Mouse (Mus musculus): ENCODE results near the gene Kcnk12. TPM values are rescaled to one million over a fixed set of nuclear protein-coding genes. Genes with fewer than 3 reads are reported as not detected.

Kcnk12 gene
- polyA plus RNA-seq, 1 experiment from 2014 or later: not detected

- ATAC-seq (replicated peaks; ENCODE audit: low FRiP score, low TSS enrichment, low read depth) (no peak), DNase-seq (ENCODE audit: low spot score) (no peak)
- Histone ChIP-seq H3K4me1 (replicated peaks; ENCODE audit: control insufficient read depth, insufficient read depth, low read length) (no peaks in the 10 kb centered on the region), H3K9ac (ENCODE audit: low read length) (no peak overlapping the region), H3K27me3 (replicated peaks; ENCODE audit: control insufficient read depth, insufficient read depth, low read length) (no peaks in the 10 kb centered on the region), H3K36me3 (ENCODE audit: control insufficient read depth, insufficient read depth, low read length) (peaks cover 48% of the 10 kb centered on the region), H3K4me3 (ENCODE audit: low read depth, low read length) (no peak overlapping the region), H3K9me3 (ENCODE audit: control insufficient read depth, low read length) (no peaks in the 10 kb centered on the region), H3K27ac (ENCODE audit: low read depth) (no peak overlapping the region), H3K4me2 (ENCODE audit: low read length) (no peak overlapping the region)
- WGBS: 80% methylated on average over 8 of the region's 8 CpGs
Observed at GRCm38 (mm10) chr17:87700101-87700500, 97.7 kb downstream of the Kcnk12 start.

GRCm38 (mm10) chr17:87698996-87699765 is 98.6 kb downstream of the Kcnk12 start:
- no peak for ATAC-seq (replicated peaks; ENCODE audit: low FRiP score, low TSS enrichment, low read depth)

GRCm38 (mm10) chr17:87696814-87697213 is 101.0 kb downstream of the Kcnk12 start:
- DNase-seq (ENCODE audit: low spot score): no peak
- no peak for ATAC-seq (replicated peaks; ENCODE audit: low FRiP score, low TSS enrichment, low read depth)
- peaks cover 59% of the 10 kb centered on the region for H3K36me3 ChIP-seq (ENCODE audit: control insufficient read depth, insufficient read depth, low read length)
- no peak overlapping the region for H3K9ac ChIP-seq (ENCODE audit: low read length)
- no peak overlapping the region for H3K4me2 ChIP-seq (ENCODE audit: low read length)
- H3K27me3 ChIP-seq (replicated peaks; ENCODE audit: control insufficient read depth, insufficient read depth, low read length): no peaks in the 10 kb centered on the region
- 89% methylated on average over 6 of the region's 6 CpGs for WGBS
- no peaks in the 10 kb centered on the region for H3K9me3 ChIP-seq (ENCODE audit: control insufficient read depth, low read length)
- no peaks in the 10 kb centered on the region for H3K4me1 ChIP-seq (replicated peaks; ENCODE audit: control insufficient read depth, insufficient read depth, low read length)
- H3K4me3 ChIP-seq (ENCODE audit: low read depth, low read length): no peak overlapping the region
- no peak overlapping the region for H3K27ac ChIP-seq (ENCODE audit: low read depth)

More at GRCm38 (mm10) chr17:87698996-87699765, 98.6 kb downstream of the Kcnk12 start:
- DNase-seq (ENCODE audit: low spot score): no peak
- Histone ChIP-seq H3K27me3 (replicated peaks; ENCODE audit: control insufficient read depth, insufficient read depth, low read length) (no peaks in the 10 kb centered on the region), H3K9ac (ENCODE audit: low read length) (no peak overlapping the region), H3K36me3 (ENCODE audit: control insufficient read depth, insufficient read depth, low read length) (peaks cover 48% of the 10 kb centered on the region), H3K4me1 (replicated peaks; ENCODE audit: control insufficient read depth, insufficient read depth, low read length) (no peaks in the 10 kb centered on the region), H3K4me2 (ENCODE audit: low read length) (no peak overlapping the region), H3K4me3 (ENCODE audit: low read depth, low read length) (no peak overlapping the region), H3K9me3 (ENCODE audit: control insufficient read depth, low read length) (no peaks in the 10 kb centered on the region), H3K27ac (ENCODE audit: low read depth) (no peak overlapping the region)
- WGBS: 64% methylated on average over 16 of the region's 16 CpGs

GRCm38 (mm10) chr17:87695874-87696465 is 101.8 kb downstream of the Kcnk12 start:
- ATAC-seq (replicated peaks; ENCODE audit: low FRiP score, low TSS enrichment, low read depth) (no peak), DNase-seq (ENCODE audit: low spot score) (no peak)
- no peaks in the 10 kb centered on the region for H3K9me3 ChIP-seq (ENCODE audit: control insufficient read depth, low read length)
- WGBS: 92% methylated on average over 11 of the region's 11 CpGs
- H3K4me2 ChIP-seq (ENCODE audit: low read length): no peak overlapping the region
- no peaks in the 10 kb centered on the region for H3K4me1 ChIP-seq (replicated peaks; ENCODE audit: control insufficient read depth, insufficient read depth, low read length)
- H3K36me3 ChIP-seq (ENCODE audit: control insufficient read depth, insufficient read depth, low read length): peaks cover 59% of the 10 kb centered on the region
- H3K4me3 ChIP-seq (ENCODE audit: low read depth, low read length): no peak overlapping the region
- no peak overlapping the region for H3K9ac ChIP-seq (ENCODE audit: low read length)
- no peak overlapping the region for H3K27ac ChIP-seq (ENCODE audit: low read depth)
- H3K27me3 ChIP-seq (replicated peaks; ENCODE audit: control insufficient read depth, insufficient read depth, low read length): no peaks in the 10 kb centered on the region

Other genes with a start within 250 kb of the Kcnk12 start
- 792 and 803 TPM in 2 replicates for gene Epcam, start 162.0 kb downstream of the Kcnk12 start, polyA plus RNA-seq (2014; fragmentation: Nextera tagmentation; extraction: Ambion mirVana)
- 57.9 and 64.1 TPM in 2 replicates for gene Msh2, start 125.7 kb downstream of the Kcnk12 start, polyA plus RNA-seq (2014; fragmentation: Nextera tagmentation; extraction: Ambion mirVana)
- not detected in 2 replicates for gene Rpl36-ps4, start 123.0 kb upstream of the Kcnk12 start, polyA plus RNA-seq (2014; fragmentation: Nextera tagmentation; extraction: Ambion mirVana)
- 58.7 and 62.2 TPM in 2 replicates for gene Msh6, start 177.1 kb upstream of the Kcnk12 start, polyA plus RNA-seq (2014; fragmentation: Nextera tagmentation; extraction: Ambion mirVana)

Data from intestine, embryonic 14.5 days (tissue).